Mouse (Mus musculus): ENCODE results near the gene Sympk.

- TF ChIP-seq POLR2A (IDR thresholded peaks at IDR 0.05; ENCODE audit: extremely low read depth, insufficient read depth, low read length) (no peak), CTCF (IDR thresholded peaks at IDR 0.05; ENCODE audit: extremely low read depth, insufficient read depth, low read length) (no peak)
Measured at GRCm38 (mm10) chr7:19095751-19096110, 71.6 kb downstream of the Sympk start.
